Comparison of ENCODE assay signal across 24 mouse cellular contexts in genomic region chr6:47818721-47819120, GRCm38 (mm10). TPM values are rescaled to one million over a fixed set of nuclear protein-coding genes. Genes with fewer than 3 reads are reported as not detected.
DNase-seq lines count a peak whose midpoint lies in the region; ATAC-seq and TF ChIP-seq lines count a peak whose summit lies in the region.
"Had no signal": no experiment of that assay in that cellular context is flagged by ENCODE, and none has a peak within 500 bp of the region (broad histone marks: within the 10 kb centered on the region; RNA-seq: fewer than 3 reads in every experiment).

No protein-coding gene starts in this region.

- H3K27ac ChIP-seq in embryonic fibroblast, embryonic 13.5 days (ENCODE audit: insufficient read depth, low read length), result 0 out of 2 replicates have a peak overlapping the region, but pooled peaks have one; percentile 10
- no peak overlapping the region for H3K27ac ChIP-seq in stomach, postnatal 0 days (replicated peaks)
- H3K27ac ChIP-seq: hindbrain, embryonic 13.5 days; intestine, embryonic 15.5 days; kidney, embryonic 15.5 days had no signal

- no peak overlapping the region for H3K4me2 ChIP-seq in stomach, postnatal 0 days (replicated peaks; ENCODE audit: low read depth)
- H3K4me2 ChIP-seq: heart, embryonic 11.5 days; hindbrain, embryonic 13.5 days; intestine, embryonic 15.5 days; kidney, embryonic 15.5 days had no signal

- DNase-seq in adrenal gland, postnatal 10 days, result peak; percentile 22
- no peak for DNase-seq in adrenal gland, adult 8-10 months
- DNase-seq in 3T3-L1 (ENCODE audit: low read depth, low spot score) (peak; percentile 72), NIH3T3 (ENCODE audit: low read depth) (peak; percentile 82)
- DNase-seq in stomach, postnatal 0 days (ENCODE audit: low spot score), result no peak
- no peak for DNase-seq in kidney, postnatal 36 days
- DNase-seq: B cell, adult 2 months; cerebellum, adult 11-12 months; cerebellum, adult 8-10 months; cerebellum, postnatal 10 days; forebrain, postnatal 0 days; gastrocnemius, postnatal 25 days; kidney, adult 11 months; kidney, adult 8-10 months had no signal

- no peak overlapping the region for H3K4me3 ChIP-seq in embryonic fibroblast, embryonic 13.5 days (ENCODE audit: insufficient read depth, low read length)
- no peak overlapping the region for H3K4me3 ChIP-seq in stomach, postnatal 0 days (ENCODE audit: low read depth, low read length)
- H3K4me3 ChIP-seq: hindbrain, embryonic 13.5 days; intestine, embryonic 15.5 days; kidney, embryonic 15.5 days had no signal

- TF ChIP-seq EP300 in stomach, postnatal 0 days (optimal IDR thresholded peaks at IDR 0.05), result no peak

- ATAC-seq in stomach, postnatal 0 days (ENCODE audit: low FRiP score, low TSS enrichment), result no peak
- ATAC-seq: activated CD4-positive, CD25-positive, alpha-beta regulatory T cell, adult 4 months; forebrain, embryonic 14.5 days; forebrain, postnatal 0 days; hindbrain, embryonic 16.5 days; intestine, embryonic 15.5 days had no signal

- no peak for TF ChIP-seq CTCF in embryonic fibroblast, embryonic 13.5 days (IDR thresholded peaks at IDR 0.05; ENCODE audit: borderline replicate concordance, insufficient read depth, low read length)
- TF ChIP-seq CTCF in stomach, postnatal 0 days (IDR thresholded peaks at IDR 0.05; ENCODE audit: low read depth), result no peak

- H3K9me3 ChIP-seq in stomach, postnatal 0 days (ENCODE audit: control insufficient read depth, low read length), result no peaks in the 10 kb centered on the region
- H3K9me3 ChIP-seq: G1E; hindbrain, embryonic 13.5 days; intestine, embryonic 15.5 days; kidney, embryonic 15.5 days had no signal

- H3K27me3 ChIP-seq in stomach, postnatal 0 days (ENCODE audit: control insufficient read depth, insufficient read depth, low read length), result no peaks in the 10 kb centered on the region
- H3K27me3 ChIP-seq: CH12.LX; hindbrain, embryonic 13.5 days; intestine, embryonic 15.5 days; kidney, embryonic 15.5 days had no signal

- no peaks in the 10 kb centered on the region for H3K36me3 ChIP-seq in stomach, postnatal 0 days (ENCODE audit: control insufficient read depth, insufficient read depth, low read length)

- TF ChIP-seq POLR2A in embryonic fibroblast, embryonic 13.5 days (IDR thresholded peaks at IDR 0.05; ENCODE audit: low read depth, low read length), result no peak

- WGBS in stomach, postnatal 0 days, result 69% methylated on average over 8 of the region's 8 CpGs

- no peak overlapping the region for H3K9ac ChIP-seq in stomach, postnatal 0 days (ENCODE audit: low read length)
- H3K9ac ChIP-seq: forebrain, postnatal 0 days; hindbrain, embryonic 13.5 days; intestine, embryonic 15.5 days; kidney, embryonic 15.5 days had no signal

- no peaks in the 10 kb centered on the region for H3K4me1 ChIP-seq in embryonic fibroblast, embryonic 13.5 days (ENCODE audit: control insufficient read depth, insufficient read depth, low read length)
- H3K4me1 ChIP-seq in stomach, postnatal 0 days (replicated peaks; ENCODE audit: control insufficient read depth, insufficient read depth), result no peaks in the 10 kb centered on the region
- H3K4me1 ChIP-seq: intestine, embryonic 15.5 days had no signal

RNA-seq across cellular contexts. Expression of gene Pdia4, which starts 5.5 kb away (rescaled TPM):
- total RNA-seq in adrenal gland, postnatal 10 days (2021), result 10 to 100 TPM; 84.9 to 93.6 TPM
- 100 to 1,000 TPM in 2 of 4 experiments, 10 to 100 TPM in 2; 98.3 to 114 (median 107) TPM for total RNA-seq in adrenal gland, adult 8-10 months (2022)
- 324 and 337 TPM in 2 replicates for polyA plus RNA-seq in embryonic fibroblast, embryonic 13.5 days (2011; ENCODE audit: insufficient read length, low read depth, missing spikeins)
- 169 and 180 TPM in 2 replicates for polyA plus RNA-seq in stomach, postnatal 0 days (2015; fragmentation: Nextera tagmentation; extraction: Ambion mirVana)

RNA-seq across cellular contexts. Expression of gene Zfp786, which starts 11.9 kb away (rescaled TPM):
- total RNA-seq in adrenal gland, postnatal 10 days (2021), result 1 to 10 TPM in 1 of 2 experiments, under 1 TPM in 1; 0.66 to 2.0 TPM
- 1 to 10 TPM; 1.0 to 1.8 (median 1.5) TPM for total RNA-seq in adrenal gland, adult 8-10 months (2022)
- polyA plus RNA-seq in embryonic fibroblast, embryonic 13.5 days (2011; ENCODE audit: insufficient read length, low read depth, missing spikeins), result 0.60 and 0.72 TPM in 2 replicates
- polyA plus RNA-seq in stomach, postnatal 0 days (2015; fragmentation: Nextera tagmentation; extraction: Ambion mirVana), result 1.0 and 1.1 TPM in 2 replicates
- polyA plus RNA-seq: activated CD4-positive, CD25-positive, alpha-beta regulatory T cell, adult 4 months had no signal

RNA-seq across cellular contexts. Expression of gene Zfp398, which starts 16.7 kb away (rescaled TPM):
- total RNA-seq in adrenal gland, postnatal 10 days (2021), result 10 to 100 TPM in 1 of 2 experiments, 1 to 10 TPM in 1; 6.7 to 11.8 TPM
- 10 to 100 TPM; 15.0 to 19.0 (median 17.3) TPM for total RNA-seq in adrenal gland, adult 8-10 months (2022)
- 6.4 and 8.1 TPM in 2 replicates for polyA plus RNA-seq in embryonic fibroblast, embryonic 13.5 days (2011; ENCODE audit: insufficient read length, low read depth, missing spikeins)
- polyA plus RNA-seq in stomach, postnatal 0 days (2015; fragmentation: Nextera tagmentation; extraction: Ambion mirVana), result 3.8 and 4.0 TPM in 2 replicates

RNA-seq across cellular contexts. Expression of gene Zfp282, which starts 58.3 kb away (rescaled TPM):
- 10 to 100 TPM; 12.0 to 13.8 TPM for total RNA-seq in adrenal gland, postnatal 10 days (2021)
- total RNA-seq in adrenal gland, adult 8-10 months (2022), result 10 to 100 TPM in 1 of 4 experiments, 1 to 10 TPM in 3; 9.4 to 13.3 (median 9.7) TPM
- 8.0 and 9.6 TPM in 2 replicates for polyA plus RNA-seq in embryonic fibroblast, embryonic 13.5 days (2011; ENCODE audit: insufficient read length, low read depth, missing spikeins)
- polyA plus RNA-seq in stomach, postnatal 0 days (2015; fragmentation: Nextera tagmentation; extraction: Ambion mirVana), result 6.8 and 7.5 TPM in 2 replicates

Comparison
In these comparisons a context has a peak if more than half of its experiments do, and no peak if none do; other contexts are left out.
1. DNase-seq: peak in adrenal gland, postnatal 10 days (single experiment), 3T3-L1 (single experiment) and NIH3T3 (single experiment); none in adrenal gland, adult 8-10 months (single experiment), stomach, postnatal 0 days (single experiment) and kidney, postnatal 36 days (0 of 2).